Mouse (Mus musculus): ENCODE data around the gene Gm20604.

GRCm38 (mm10) chr12:102729855-102730797 is 28.3 kb downstream of the Gm20604 start:
- TF ChIP-seq CTCF (conservative IDR thresholded peaks at IDR 0.05; ENCODE audit: low read length) (no peak), POU5F1 (IDR thresholded peaks at IDR 0.05; ENCODE audit: borderline replicate concordance, low read length) (no peak)
